Mouse (Mus musculus) heart, adult 8-10 months (tissue): ENCODE results near the gene Rnf222. TPM values are rescaled to one million over a fixed set of nuclear protein-coding genes. Genes with fewer than 3 reads are reported as not detected.

Experiments used
- DNase-seq: peaks from one replicate; pipeline ENCODE4 v3.0.0; 2022; ENCODE audit warnings: low spot score
- total RNA-seq, 4 experiments: library from RNA; stranded (reverse); gene quantifications; 2 replicates each; pipeline ENCODE4 v1.2.4; 2022

Rnf222 gene
- under 1 TPM in 3 of 4 experiments, not detected in 1; 0.11 to 0.28 (median 0.17) TPM for total RNA-seq

- no peak for DNase-seq
These were observed at the start of gene Rnf222 for GRCm38 (mm10) chr11:68888253-68888652. Gene Rnf222, plus strand, starts transcription at chr11:68888553.

- DNase-seq = no peak
These were observed 48.7 kb upstream of the Rnf222 start for GRCm38 (mm10) chr11:68839606-68840005.

GRCm38 (mm10) chr11:68850862-68851261, 37.5 kb upstream of the Rnf222 start:
- no peak for DNase-seq

- DNase-seq = no peak
These were observed 36.5 kb upstream of the Rnf222 start for GRCm38 (mm10) chr11:68851644-68852485.

GRCm38 (mm10) chr11:68852486-68852901, 35.9 kb upstream of the Rnf222 start:
- peak; percentile 74 for DNase-seq

GRCm38 (mm10) chr11:68852932-68853409, 35.4 kb upstream of the Rnf222 start:
- DNase-seq = peak; percentile 100

- peak; percentile 78 for DNase-seq
These were observed 34.5 kb upstream of the Rnf222 start for GRCm38 (mm10) chr11:68853611-68854401.

GRCm38 (mm10) chr11:68854621-68855020, 33.7 kb upstream of the Rnf222 start:
- DNase-seq = no peak

GRCm38 (mm10) chr11:68857329-68857728, 31.0 kb upstream of the Rnf222 start:
- no peak for DNase-seq

- no peak for DNase-seq
These were observed 28.3 kb upstream of the Rnf222 start for GRCm38 (mm10) chr11:68859943-68860593.

- no peak for DNase-seq
These were observed 26.1 kb upstream of the Rnf222 start for GRCm38 (mm10) chr11:68862260-68862659.

GRCm38 (mm10) chr11:68863631-68864091, 24.7 kb upstream of the Rnf222 start:
- no peak for DNase-seq

GRCm38 (mm10) chr11:68864544-68865189, 23.7 kb upstream of the Rnf222 start:
- peak; percentile 94 for DNase-seq

GRCm38 (mm10) chr11:68871277-68871676, 17.1 kb upstream of the Rnf222 start:
- DNase-seq = no peak

GRCm38 (mm10) chr11:68871748-68872147, 16.6 kb upstream of the Rnf222 start, which contains the start of gene Ndel1:
Gene Ndel1, minus strand, starts transcription at chr11:68871858.
- DNase-seq = peak; percentile 66

- DNase-seq = peak; percentile 71
These were observed 13.5 kb upstream of the Rnf222 start for GRCm38 (mm10) chr11:68874841-68875240.

- DNase-seq = no peak
These were observed 9.5 kb upstream of the Rnf222 start for GRCm38 (mm10) chr11:68878811-68879210.

- no peak for DNase-seq
These were observed 6.2 kb upstream of the Rnf222 start for GRCm38 (mm10) chr11:68882107-68882506.

- DNase-seq = no peak
These were observed 4.5 kb upstream of the Rnf222 start for GRCm38 (mm10) chr11:68883843-68884242.

- no peak for DNase-seq
These were observed 4.0 kb upstream of the Rnf222 start for GRCm38 (mm10) chr11:68884368-68884767.

- no peak for DNase-seq
These were observed 2.3 kb upstream of the Rnf222 start for GRCm38 (mm10) chr11:68886091-68886490.
